Mouse (Mus musculus): ENCODE results near the gene Gm11983.
"Not testable (repeated sequence)": the region's sequence is repeated elsewhere in the genome, so short reads cannot be mapped to it uniquely, and the experiment has no call there.

Gene Gm11983

DNA sequence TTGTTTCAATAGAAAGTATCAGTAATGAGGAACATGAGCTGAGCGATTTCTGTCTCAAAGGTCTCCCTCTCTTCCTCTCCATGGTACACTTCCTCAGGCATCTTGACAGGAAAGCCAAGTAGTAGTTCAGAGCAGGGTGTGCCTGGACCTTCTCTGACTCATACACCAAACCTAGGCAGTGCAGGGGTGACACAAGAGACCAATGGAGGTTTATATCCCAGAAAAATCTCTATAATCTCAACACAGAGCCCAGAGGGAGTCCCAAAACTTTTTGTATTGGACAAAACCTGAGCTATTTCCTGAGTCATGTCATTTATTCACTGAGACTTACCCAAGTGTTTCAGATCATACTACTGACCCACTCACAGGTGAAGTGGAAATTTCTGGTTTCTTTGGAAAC, at the start of gene Gm11983:
Gene Gm11983 (minus strand): TSS at position 101 of the 400 bp plus-strand sequence.
- no peak for DNase-seq (ENCODE audit: low spot score)

- not testable (repeated sequence) for DNase-seq (ENCODE audit: low spot score)
Measured at GRCm38 (mm10) chr11:6883045-6883444, 45.6 kb upstream of the Gm11983 start.

GRCm38 (mm10) chr11:6881614-6882013, 44.2 kb upstream of the Gm11983 start:
- DNase-seq (ENCODE audit: low spot score): no peak

DNA sequence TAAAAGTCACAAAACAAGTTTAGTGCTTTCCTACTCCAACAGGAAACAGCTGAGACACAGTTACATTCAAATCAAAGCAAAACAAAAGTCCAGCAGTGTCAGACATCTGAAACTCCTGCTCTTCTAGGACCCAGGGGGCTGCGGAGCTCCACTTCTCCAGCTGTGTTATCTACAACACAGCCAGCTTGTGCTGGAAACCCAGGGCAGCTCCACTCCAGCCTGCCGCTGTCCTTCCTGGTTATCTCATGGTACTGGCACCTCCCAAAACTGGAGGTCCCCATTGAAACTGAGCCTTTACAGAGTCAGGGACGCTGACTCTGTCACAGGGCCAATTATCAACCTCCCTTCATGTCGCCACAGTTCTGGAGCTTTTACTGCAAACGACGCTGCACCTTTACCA, 40.3 kb upstream of the Gm11983 start:
- no peak for DNase-seq (ENCODE audit: low spot score)

DNA sequence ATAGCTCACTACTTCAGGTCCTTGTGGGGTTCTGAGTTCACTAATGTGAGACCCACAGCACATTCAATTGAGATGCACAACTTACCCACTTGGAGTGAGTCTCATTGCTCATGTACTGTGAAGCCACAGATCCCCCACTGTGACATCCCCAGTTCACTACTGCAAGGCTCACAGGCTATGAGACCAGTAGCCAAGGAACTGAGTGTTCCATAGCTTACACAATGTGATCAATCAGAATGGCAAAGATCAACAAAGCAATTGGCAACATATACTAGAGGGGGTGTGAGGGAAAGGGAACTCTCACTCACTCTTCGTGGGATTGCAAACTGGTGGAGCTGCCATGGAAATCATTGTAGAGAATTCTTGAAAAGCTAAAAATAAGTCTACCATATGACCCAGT, 33.5 kb upstream of the Gm11983 start:
- no peak for DNase-seq (ENCODE audit: low spot score)

GRCm38 (mm10) chr11:6865536-6865935, 28.1 kb upstream of the Gm11983 start:
- DNase-seq (ENCODE audit: low spot score): no peak

DNA sequence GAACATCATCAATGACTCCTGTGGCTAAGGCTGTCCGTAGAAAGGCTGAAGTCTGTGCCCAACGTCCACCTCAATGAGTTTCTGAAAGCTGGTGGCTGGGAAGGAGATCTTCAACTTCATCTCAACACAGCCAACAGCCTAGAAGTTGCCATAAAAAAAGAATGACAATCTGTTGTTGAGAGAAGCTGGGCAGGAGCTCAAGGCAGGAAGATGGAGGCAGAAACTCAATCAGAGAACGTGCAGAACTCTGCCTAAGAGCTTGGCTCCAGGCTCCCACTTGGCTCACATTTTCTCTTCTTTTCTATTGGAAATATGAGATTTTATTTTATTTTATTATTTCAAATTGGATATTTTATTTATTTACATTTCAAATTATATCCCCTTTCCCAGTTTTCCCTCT, 24.7 kb upstream of the Gm11983 start:
- no peak for DNase-seq (ENCODE audit: low spot score)

GRCm38 (mm10) chr11:6859898-6860858, 22.7 kb upstream of the Gm11983 start:
- no peak for DNase-seq (ENCODE audit: low spot score)

DNA sequence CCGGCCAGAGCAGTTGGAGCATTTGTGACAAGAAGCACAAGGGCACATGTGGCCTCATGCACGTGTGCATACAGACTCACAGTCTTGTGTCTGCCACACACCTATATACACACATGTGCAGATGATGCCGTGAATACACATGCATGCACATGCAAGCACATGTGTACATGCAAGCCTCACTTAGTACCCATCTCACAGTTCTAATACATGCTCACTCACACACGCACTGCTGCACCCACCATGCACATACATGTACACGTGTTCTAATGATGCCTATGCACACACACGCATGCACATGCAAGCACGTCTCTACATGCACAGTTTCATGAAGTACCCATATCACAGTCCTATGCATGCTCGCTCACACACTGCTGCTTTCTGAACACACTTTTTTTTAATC, 21.6 kb upstream of the Gm11983 start:
- DNase-seq (ENCODE audit: low spot score): no peak

GRCm38 (mm10) chr11:6855942-6856341, 18.5 kb upstream of the Gm11983 start:
- DNase-seq (ENCODE audit: low spot score): no peak

DNA sequence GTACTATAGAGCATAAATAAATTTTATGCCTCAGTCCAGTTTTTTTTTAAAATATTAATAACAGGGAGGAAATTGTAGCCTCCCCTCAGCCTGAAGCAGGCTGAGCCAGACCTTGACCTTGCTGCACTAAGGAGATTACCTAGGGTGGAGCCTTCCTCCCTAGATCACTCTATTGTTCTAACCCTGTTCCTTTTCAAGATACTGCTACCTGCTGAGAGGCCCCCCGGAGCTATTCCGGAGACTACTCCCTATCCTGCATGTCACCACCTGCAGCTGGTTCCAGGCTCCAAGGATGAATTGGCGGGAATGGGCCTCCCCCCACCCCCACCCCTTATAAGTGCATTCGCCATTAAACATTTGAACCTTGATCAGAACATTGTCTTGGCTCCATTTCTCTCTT, 15.9 kb upstream of the Gm11983 start:
- not testable (repeated sequence) for DNase-seq (ENCODE audit: low spot score)

DNA sequence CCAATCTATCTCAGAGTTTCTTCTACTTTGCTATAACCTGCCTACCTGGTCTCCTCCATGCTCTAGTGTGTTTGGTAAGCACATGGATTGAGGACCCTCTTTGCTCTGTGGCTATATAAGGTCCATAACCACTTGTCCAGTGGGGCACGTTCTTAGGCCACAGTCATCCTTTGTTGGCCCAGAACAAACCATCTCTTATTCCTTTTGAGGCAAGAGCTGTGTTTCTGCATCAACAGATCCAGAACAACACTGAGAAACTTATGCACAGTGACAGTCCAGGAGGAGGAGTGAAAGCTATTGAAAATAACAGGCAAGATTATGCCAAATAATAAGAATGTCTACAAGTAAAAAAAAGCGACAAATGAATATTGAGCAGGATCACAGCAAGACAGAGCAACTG, 6.4 kb upstream of the Gm11983 start:
- no peak for DNase-seq (ENCODE audit: low spot score)

DNA sequence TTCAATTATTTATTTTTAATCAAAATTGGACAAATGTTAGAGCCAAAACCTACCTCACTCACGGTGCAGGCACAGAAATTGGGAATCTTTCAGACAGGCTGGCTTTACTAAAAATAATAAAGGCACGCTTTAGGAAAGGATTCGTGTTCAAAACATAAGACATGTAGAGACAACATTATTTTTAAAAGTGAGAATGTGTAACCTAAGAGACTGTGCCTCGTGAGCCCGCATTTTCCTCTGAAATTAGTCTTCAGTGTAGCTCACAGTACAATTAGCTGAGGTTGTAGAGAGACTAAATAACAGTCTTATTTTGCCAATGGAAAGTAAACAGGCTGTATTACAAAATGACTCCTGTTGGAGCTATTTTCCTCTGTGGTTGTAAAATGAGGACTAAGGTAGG, 4.7 kb upstream of the Gm11983 start:
- no peak for DNase-seq (ENCODE audit: low spot score)

DNA sequence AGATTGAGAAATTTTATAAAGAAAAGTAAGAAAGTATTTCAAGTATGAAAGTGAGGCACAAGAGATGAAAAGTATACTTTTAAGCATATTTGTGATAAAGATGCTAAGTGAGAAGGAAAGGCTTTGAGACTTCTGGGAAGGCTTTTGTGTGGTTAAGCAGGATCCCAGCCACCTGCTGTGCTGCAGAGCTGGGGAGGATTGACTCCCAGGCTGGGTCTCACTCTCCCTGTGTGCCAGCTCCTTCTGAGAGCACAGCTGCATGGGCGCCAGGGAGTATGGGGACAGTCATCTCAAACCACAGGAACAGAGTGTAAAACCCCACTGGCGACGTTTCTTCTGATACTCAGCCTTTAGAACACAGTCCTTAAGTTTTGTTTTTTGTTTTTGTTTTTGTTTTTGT, 3.3 kb upstream of the Gm11983 start:
- no peak for DNase-seq (ENCODE audit: low spot score)

- DNase-seq (ENCODE audit: low spot score): no peak
Measured at GRCm38 (mm10) chr11:6834636-6835035, 2.8 kb downstream of the Gm11983 start.

DNA sequence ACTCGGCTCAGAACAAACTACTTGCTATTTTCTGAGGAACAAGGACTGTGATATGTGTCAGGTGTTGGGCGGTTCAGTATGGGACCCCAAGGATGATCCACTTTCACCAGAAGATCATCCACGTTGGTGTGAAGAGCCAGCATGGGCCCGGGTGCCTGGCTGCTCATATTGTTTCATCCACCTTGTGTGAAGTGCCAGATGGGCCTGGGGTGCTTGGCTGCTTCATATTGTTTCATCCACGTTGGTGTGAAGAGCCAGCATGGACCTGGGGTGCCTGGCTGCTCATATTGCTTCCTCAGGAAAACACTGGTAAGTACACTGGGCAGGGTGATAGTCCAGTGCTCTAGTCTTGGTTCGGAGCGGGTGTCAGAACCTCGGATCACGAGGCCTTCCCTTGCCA, 3.7 kb downstream of the Gm11983 start:
- no peak for DNase-seq (ENCODE audit: low spot score)

DNA sequence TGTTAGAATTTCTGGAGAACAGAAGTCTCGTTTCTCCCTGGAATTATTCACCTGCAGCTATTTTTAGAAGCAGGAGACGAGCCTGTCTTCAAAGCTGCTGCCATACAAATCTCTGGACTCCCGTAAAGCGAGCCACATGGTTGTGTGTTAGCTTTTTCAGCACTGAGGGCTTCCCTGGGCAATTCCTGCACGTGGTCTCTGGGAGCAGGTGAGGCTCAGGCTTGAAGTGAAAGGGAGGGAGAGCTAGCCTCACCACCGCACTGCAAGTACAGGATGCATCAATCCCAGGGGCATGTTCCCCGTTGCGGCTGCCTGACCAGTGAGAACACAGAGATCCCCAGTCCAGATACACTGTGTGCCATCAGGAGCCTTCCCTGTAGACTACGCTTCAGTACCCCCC, 5.5 kb downstream of the Gm11983 start:
- no peak for DNase-seq (ENCODE audit: low spot score)

GRCm38 (mm10) chr11:6828196-6828595, 9.3 kb downstream of the Gm11983 start:
- no peak for DNase-seq (ENCODE audit: low spot score)

- no peak for DNase-seq (ENCODE audit: low spot score)
Measured at GRCm38 (mm10) chr11:6826157-6826556, 11.3 kb downstream of the Gm11983 start.

DNA sequence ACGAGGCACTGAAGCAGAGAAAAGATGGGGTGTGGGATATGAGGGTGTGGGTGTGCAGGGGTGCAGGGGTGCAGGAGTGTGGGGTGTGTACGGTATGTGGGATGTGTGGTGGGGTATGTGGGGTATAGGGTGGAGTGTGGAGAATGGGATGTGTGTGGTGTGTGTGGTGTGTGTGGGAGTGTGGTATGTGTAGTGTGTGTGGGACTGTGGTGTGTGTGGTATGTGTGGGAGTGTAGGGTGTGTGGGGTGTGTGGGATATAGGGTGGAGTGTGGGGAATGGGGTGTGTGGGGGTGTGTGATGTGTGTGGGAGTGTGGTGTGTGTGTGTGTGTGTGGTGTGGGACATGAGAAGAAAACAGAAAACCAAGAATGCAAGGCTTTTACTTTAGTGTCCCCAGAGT, 14.3 kb downstream of the Gm11983 start:
- DNase-seq (ENCODE audit: low spot score): no peak

GRCm38 (mm10) chr11:6814486-6814885, 23.0 kb downstream of the Gm11983 start:
- no peak for DNase-seq (ENCODE audit: low spot score)

- not testable (repeated sequence) for DNase-seq (ENCODE audit: low spot score)
Measured at GRCm38 (mm10) chr11:6802879-6803278, 34.6 kb downstream of the Gm11983 start.

DNA sequence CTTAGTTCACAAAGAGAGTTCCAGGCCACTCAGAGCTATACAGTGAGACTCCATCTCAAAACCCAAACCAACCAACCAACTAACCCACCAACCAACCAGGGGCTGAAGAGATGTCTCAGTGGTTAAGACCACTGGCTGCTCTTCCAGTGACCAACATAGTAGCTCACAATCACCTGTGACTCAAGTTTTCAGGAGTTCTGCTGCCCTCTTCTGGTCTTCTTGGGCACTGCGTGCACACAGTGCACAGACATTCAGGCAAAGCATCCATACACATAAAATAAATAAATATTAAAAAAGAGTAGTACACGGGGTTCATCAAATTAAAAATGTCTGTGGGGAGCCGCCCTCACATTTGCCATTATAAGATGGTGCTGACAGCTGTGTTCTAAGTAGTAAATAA, 46.8 kb downstream of the Gm11983 start:
- no peak for DNase-seq (ENCODE audit: low spot score)
